Mouse (Mus musculus) heart, postnatal 0 days (tissue): ENCODE measurements around the gene Ripor2. TPM values are rescaled to one million over a fixed set of nuclear protein-coding genes. Genes with fewer than 3 reads are reported as not detected.

Experiments
- ATAC-seq: fragments of 200-750 bp; cut with Nextera tagmentation; 2 replicates; pipeline ENCODE4 v1.8.0; 2017; ENCODE audit warnings: low read depth, moderate number of reproducible peaks, moderate library complexity; ENCODE audit not compliant: insufficient read depth
- DNase-seq: peaks from one replicate; pipeline ENCODE4 v3.0.0-alpha.2; 2016; ENCODE audit warnings: low spot score
- H3K27ac ChIP-seq: fragments of 300-500 bp; sonication (generic); 2 replicates; pipeline ENCODE4 v1.5.1; 2014; ENCODE audit warnings: low read depth, mild to moderate bottlenecking
- H3K27me3 ChIP-seq: fragments of 300-500 bp; sonication (generic); 2 replicates; pipeline ENCODE4 v1.6.1; 2014; ENCODE audit warnings: low read length, mixed read lengths; ENCODE audit not compliant: control insufficient read depth, insufficient read depth
- H3K36me3 ChIP-seq: fragments of 300-500 bp; sonication (generic); replicated peaks from 2 replicates; pipeline ENCODE4 v1.6.1; 2014; ENCODE audit warnings: low read length, mixed read lengths; ENCODE audit not compliant: control insufficient read depth, insufficient read depth
- H3K4me1 ChIP-seq: fragments of 300-500 bp; sonication (generic); 2 replicates; pipeline ENCODE4 v1.6.1; 2014; ENCODE audit warnings: antibody characterized with exemption; ENCODE audit not compliant: control insufficient read depth, insufficient read depth
- H3K4me2 ChIP-seq: fragments of 300-500 bp; sonication (generic); 2 replicates; pipeline ENCODE4 v1.6.1; 2014; ENCODE audit warnings: low read depth, mild to moderate bottlenecking, low read length, moderate library complexity
- H3K4me3 ChIP-seq: fragments of 300-500 bp; sonication (generic); 2 replicates; pipeline ENCODE4 v1.5.1; 2014; ENCODE audit warnings: low read depth, low read length
- H3K9ac ChIP-seq: fragments of 300-500 bp; sonication (generic); replicated peaks from 2 replicates; pipeline ENCODE4 v1.6.1; 2014; ENCODE audit warnings: low read depth, low read length, mixed read lengths
- H3K9me3 ChIP-seq: fragments of 300-500 bp; sonication (generic); replicated peaks from 2 replicates; pipeline ENCODE4 v1.6.1; 2016; ENCODE audit warnings: low read length; ENCODE audit not compliant: control insufficient read depth
- CTCF ChIP-seq: IDR thresholded peaks from 2 replicates; pipeline ENCODE4 v1.5.1; 2016; ENCODE audit warnings: antibody characterized with exemption, control low read depth, low read depth
- EP300 ChIP-seq: IDR thresholded peaks from 2 replicates; pipeline ENCODE4 v1.6.1; 2016; ENCODE audit warnings: antibody characterized with exemption, low read depth
- WGBS: fragments of 180-500 bp; shearing (Covaris S2); extraction: QIAGEN DNeasy Blood & Tissue Kit; methylation state at CpG from one replicate; pipeline ENCODE4 v1.1.7; 2014; 5-methylcytosine and 5-hydroxymethylcytosine counted together
- polyA plus RNA-seq: library from polyadenylated mRNA; unstranded; fragments of >200 nt; fragmentation: Nextera tagmentation; extraction: Ambion mirVana; gene quantifications from 2 replicates; pipeline ENCODE4 v1.2.1, GENCODE M21; 2015
- total RNA-seq: library from RNA; depleted of rRNA; stranded (reverse); fragments of >200 nt; gene quantifications from 2 replicates; pipeline ENCODE4 v1.2.3, GENCODE M21; 2014; ENCODE audit warnings: low replicate concordance

Ripor2 gene
- total and polyA plus RNA-seq, 2 experiments from 2014 or later, result 17.5 to 31.7 TPM

- no peaks in the 10 kb centered on the region for H3K9me3 ChIP-seq
- H3K27ac ChIP-seq, result no peak overlapping the region
- 65% methylated on average over 12 of the region's 12 CpGs for WGBS
- no peak for DNase-seq
- no peak overlapping the region for H3K9ac ChIP-seq
- H3K4me2 ChIP-seq, result no peak overlapping the region
- H3K27me3 ChIP-seq, result no peaks in the 10 kb centered on the region
- ATAC-seq, result peak; percentile 24; the same call in 1 of the 2 replicates
- no peak for TF ChIP-seq EP300
- TF ChIP-seq CTCF, result no peak
- H3K36me3 ChIP-seq, result no peaks in the 10 kb centered on the region
- peaks cover 27% of the 10 kb centered on the region for H3K4me1 ChIP-seq
- no peak overlapping the region for H3K4me3 ChIP-seq
These were observed 35.1 kb upstream of the Ripor2 start for GRCm38 (mm10) chr13:24546801-24547459.

- no peak for TF ChIP-seq CTCF
- no peak for TF ChIP-seq EP300
- ATAC-seq (peak; percentile 59), DNase-seq (no peak)
- Histone ChIP-seq H3K36me3 (no peaks in the 10 kb centered on the region), H3K9me3 (no peaks in the 10 kb centered on the region), H3K4me1 (peaks cover 27% of the 10 kb centered on the region), H3K4me2 (no peak overlapping the region), H3K4me3 (no peak overlapping the region), H3K9ac (no peak overlapping the region), H3K27ac (no peak overlapping the region), H3K27me3 (no peaks in the 10 kb centered on the region)
These were observed 33.1 kb upstream of the Ripor2 start for GRCm38 (mm10) chr13:24548911-24549310.

- DNase-seq, result peak; percentile 38
- ATAC-seq, result peak; percentile 29; the same call in 1 of the 2 replicates
- TF ChIP-seq EP300 (no peak), CTCF (no peak)
- Histone ChIP-seq H3K27me3 (no peaks in the 10 kb centered on the region), H3K4me3 (no peak overlapping the region), H3K4me2 (peak overlapping the region; percentile 11), H3K36me3 (no peaks in the 10 kb centered on the region), H3K9me3 (no peaks in the 10 kb centered on the region), H3K27ac (no peak overlapping the region), H3K9ac (no peak overlapping the region), H3K4me1 (peaks cover 27% of the 10 kb centered on the region)
- WGBS, result 21% methylated on average over 6 of the region's 14 CpGs
These were observed 30.7 kb upstream of the Ripor2 start for GRCm38 (mm10) chr13:24551100-24551931.

- ATAC-seq (no peak), DNase-seq (no peak)
- Histone ChIP-seq H3K4me2 (no peak overlapping the region), H3K4me3 (no peak overlapping the region), H3K36me3 (no peaks in the 10 kb centered on the region), H3K27ac (no peak overlapping the region), H3K9ac (no peak overlapping the region), H3K4me1 (peaks cover 27% of the 10 kb centered on the region), H3K27me3 (no peaks in the 10 kb centered on the region), H3K9me3 (no peaks in the 10 kb centered on the region)
- WGBS, result 74% methylated on average over 4 of the region's 4 CpGs
- no peak for TF ChIP-seq EP300
- no peak for TF ChIP-seq CTCF
These were observed 29.9 kb upstream of the Ripor2 start for GRCm38 (mm10) chr13:24552039-24552438.

GRCm38 (mm10) chr13:24561391-24561790, 20.6 kb upstream of the Ripor2 start:
- no peak overlapping the region for H3K4me3 ChIP-seq
- ATAC-seq, result no peak
- no peak for DNase-seq
- no peaks in the 10 kb centered on the region for H3K27me3 ChIP-seq
- no peaks in the 10 kb centered on the region for H3K9me3 ChIP-seq
- no peak overlapping the region for H3K27ac ChIP-seq
- H3K9ac ChIP-seq, result no peak overlapping the region
- no peak overlapping the region for H3K4me2 ChIP-seq
- WGBS, result 87% methylated on average over 5 of the region's 5 CpGs
- peaks cover 14% of the 10 kb centered on the region for H3K4me1 ChIP-seq
- no peaks in the 10 kb centered on the region for H3K36me3 ChIP-seq
- TF ChIP-seq CTCF (no peak), EP300 (no peak)
